Mouse (Mus musculus): ENCODE measurements at regions not wholly inside any gene's neighbourhood (a gene's known extent, or its start where the extent isn't known, plus 50 kb on each side); places are given as distances from the start of the nearest gene placed in this dataset.

GRCm38 (mm10) chr2:72581136-72581535, 105.2 kb downstream of the Cdca7 start:
- ATAC-seq, result no peak
- Histone ChIP-seq H3K27me3 (replicated peaks; ENCODE audit: insufficient read depth, low read length) (no peaks in the 10 kb centered on the region), H3K9me3 (ENCODE audit: low read length) (no peaks in the 10 kb centered on the region), H3K36me3 (ENCODE audit: insufficient read depth, low read length) (no peaks in the 10 kb centered on the region), H3K4me1 (ENCODE audit: insufficient read depth, low read depth, low read length) (no peaks in the 10 kb centered on the region), H3K4me3 (ENCODE audit: low read depth, low read length) (no peak overlapping the region), H3K27ac (ENCODE audit: low read length) (no peak overlapping the region), H3K4me2 (replicated peaks; ENCODE audit: low read depth, low read length) (no peak overlapping the region), H3K9ac (replicated peaks; ENCODE audit: low read depth) (no peak overlapping the region)
- DNase-seq (ENCODE audit: low spot score), result no peak
- no peak for TF ChIP-seq CTCF (IDR thresholded peaks at IDR 0.05)
- TF ChIP-seq EP300 (IDR thresholded peaks at IDR 0.05), result no peak
- 72% methylated on average over 6 of the region's 6 CpGs for WGBS

GRCm38 (mm10) chr2:72588814-72589213, 112.9 kb downstream of the Cdca7 start:
- Histone ChIP-seq H3K4me2 (replicated peaks; ENCODE audit: low read depth, low read length) (no peak overlapping the region), H3K4me1 (ENCODE audit: insufficient read depth, low read depth, low read length) (no peaks in the 10 kb centered on the region), H3K27ac (ENCODE audit: low read length) (0 out of 2 replicates have a peak overlapping the region, but pooled peaks have one; percentile 9), H3K4me3 (ENCODE audit: low read depth, low read length) (no peak overlapping the region), H3K9me3 (ENCODE audit: low read length) (no peaks in the 10 kb centered on the region), H3K27me3 (replicated peaks; ENCODE audit: insufficient read depth, low read length) (no peaks in the 10 kb centered on the region), H3K9ac (replicated peaks; ENCODE audit: low read depth) (no peak overlapping the region), H3K36me3 (ENCODE audit: insufficient read depth, low read length) (no peaks in the 10 kb centered on the region)
- ATAC-seq (peak; percentile 59; the same call in 1 of the 2 replicates), DNase-seq (ENCODE audit: low spot score) (peak; percentile 48)
- TF ChIP-seq CTCF (IDR thresholded peaks at IDR 0.05) (no peak), EP300 (IDR thresholded peaks at IDR 0.05) (peak; percentile 50)
- WGBS, result 49% methylated on average over 7 of the region's 7 CpGs

- DNase-seq (ENCODE audit: low spot score) (no peak), ATAC-seq (no peak)
- no peaks in the 10 kb centered on the region for H3K36me3 ChIP-seq (ENCODE audit: insufficient read depth, low read length)
- H3K9ac ChIP-seq (replicated peaks; ENCODE audit: low read depth), result no peak overlapping the region
- no peaks in the 10 kb centered on the region for H3K27me3 ChIP-seq (replicated peaks; ENCODE audit: insufficient read depth, low read length)
- no peaks in the 10 kb centered on the region for H3K4me1 ChIP-seq (ENCODE audit: insufficient read depth, low read depth, low read length)
- no peak for TF ChIP-seq CTCF (IDR thresholded peaks at IDR 0.05)
- TF ChIP-seq EP300 (IDR thresholded peaks at IDR 0.05), result no peak
- no peak overlapping the region for H3K4me3 ChIP-seq (ENCODE audit: low read depth, low read length)
- no peak overlapping the region for H3K4me2 ChIP-seq (replicated peaks; ENCODE audit: low read depth, low read length)
- no peak overlapping the region for H3K27ac ChIP-seq (ENCODE audit: low read length)
- WGBS, result 29% methylated on average over 3 of the region's 3 CpGs
- no peaks in the 10 kb centered on the region for H3K9me3 ChIP-seq (ENCODE audit: low read length)
These were observed 116.1 kb downstream of the Cdca7 start for GRCm38 (mm10) chr2:72592011-72592410.

- 56% methylated on average over 14 of the region's 14 CpGs for WGBS
- TF ChIP-seq EP300 (IDR thresholded peaks at IDR 0.05), result no peak
- TF ChIP-seq CTCF (IDR thresholded peaks at IDR 0.05), result no peak
- ATAC-seq, result no peak
These were observed 121.3 kb downstream of the Cdca7 start for GRCm38 (mm10) chr2:72596994-72597925.

GRCm38 (mm10) chr2:72597941-72598340, 122.0 kb downstream of the Cdca7 start:
- Histone ChIP-seq H3K9ac (replicated peaks; ENCODE audit: low read depth) (no peak overlapping the region), H3K4me2 (replicated peaks; ENCODE audit: low read depth, low read length) (no peak overlapping the region), H3K4me1 (ENCODE audit: insufficient read depth, low read depth, low read length) (no peaks in the 10 kb centered on the region), H3K36me3 (ENCODE audit: insufficient read depth, low read length) (no peaks in the 10 kb centered on the region), H3K9me3 (ENCODE audit: low read length) (no peaks in the 10 kb centered on the region), H3K4me3 (ENCODE audit: low read depth, low read length) (no peak overlapping the region), H3K27ac (ENCODE audit: low read length) (no peak overlapping the region), H3K27me3 (replicated peaks; ENCODE audit: insufficient read depth, low read length) (no peaks in the 10 kb centered on the region)
- TF ChIP-seq CTCF (IDR thresholded peaks at IDR 0.05) (no peak), EP300 (IDR thresholded peaks at IDR 0.05) (no peak)
- DNase-seq (ENCODE audit: low spot score) (no peak), ATAC-seq (no peak)
- WGBS, result 51% methylated on average over 9 of the region's 9 CpGs

More at GRCm38 (mm10) chr2:72596994-72597925, 121.3 kb downstream of the Cdca7 start:
- no peak overlapping the region for H3K27ac ChIP-seq (ENCODE audit: low read length)
- H3K36me3 ChIP-seq (ENCODE audit: insufficient read depth, low read length), result no peaks in the 10 kb centered on the region
- H3K4me3 ChIP-seq (ENCODE audit: low read depth, low read length), result no peak overlapping the region
- H3K4me2 ChIP-seq (replicated peaks; ENCODE audit: low read depth, low read length), result no peak overlapping the region
- H3K9ac ChIP-seq (replicated peaks; ENCODE audit: low read depth), result no peak overlapping the region
- no peaks in the 10 kb centered on the region for H3K27me3 ChIP-seq (replicated peaks; ENCODE audit: insufficient read depth, low read length)
- H3K9me3 ChIP-seq (ENCODE audit: low read length), result no peaks in the 10 kb centered on the region
- H3K4me1 ChIP-seq (ENCODE audit: insufficient read depth, low read depth, low read length), result no peaks in the 10 kb centered on the region
- peak; percentile 62 for DNase-seq (ENCODE audit: low spot score)

GRCm38 (mm10) chr2:72600723-72601122, 124.8 kb downstream of the Cdca7 start:
- no peak overlapping the region for H3K4me3 ChIP-seq (ENCODE audit: low read depth, low read length)
- no peak overlapping the region for H3K27ac ChIP-seq (ENCODE audit: low read length)
- no peak overlapping the region for H3K9ac ChIP-seq (replicated peaks; ENCODE audit: low read depth)
- DNase-seq (ENCODE audit: low spot score) (no peak), ATAC-seq (no peak)
- H3K27me3 ChIP-seq (replicated peaks; ENCODE audit: insufficient read depth, low read length), result no peaks in the 10 kb centered on the region
- H3K4me1 ChIP-seq (ENCODE audit: insufficient read depth, low read depth, low read length), result no peaks in the 10 kb centered on the region
- no peak for TF ChIP-seq EP300 (IDR thresholded peaks at IDR 0.05)
- no peak for TF ChIP-seq CTCF (IDR thresholded peaks at IDR 0.05)
- H3K4me2 ChIP-seq (replicated peaks; ENCODE audit: low read depth, low read length), result no peak overlapping the region
- H3K9me3 ChIP-seq (ENCODE audit: low read length), result no peaks in the 10 kb centered on the region
- no peaks in the 10 kb centered on the region for H3K36me3 ChIP-seq (ENCODE audit: insufficient read depth, low read length)
